Mouse (Mus musculus): ENCODE results near the gene Fthl17a. TPM values are rescaled to one million over a fixed set of nuclear protein-coding genes. Genes with fewer than 3 reads are reported as not detected.

The Fthl17a gene
- not detected for total RNA-seq (2021)
- long read RNA-seq, experiment 1 = 0 reads
- long read RNA-seq, experiment 2 = 0 reads

GRCm38 (mm10) chrX:85249379-85249778 lies at the start of gene Fthl17a:
Gene Fthl17a, plus strand, starts transcription at chrX:85249679.
- intact Hi-C loops (cut with DNase I; ENCODE audit: low total_unique reads) = no loop called here
- no peak for DNase-seq

DNA sequence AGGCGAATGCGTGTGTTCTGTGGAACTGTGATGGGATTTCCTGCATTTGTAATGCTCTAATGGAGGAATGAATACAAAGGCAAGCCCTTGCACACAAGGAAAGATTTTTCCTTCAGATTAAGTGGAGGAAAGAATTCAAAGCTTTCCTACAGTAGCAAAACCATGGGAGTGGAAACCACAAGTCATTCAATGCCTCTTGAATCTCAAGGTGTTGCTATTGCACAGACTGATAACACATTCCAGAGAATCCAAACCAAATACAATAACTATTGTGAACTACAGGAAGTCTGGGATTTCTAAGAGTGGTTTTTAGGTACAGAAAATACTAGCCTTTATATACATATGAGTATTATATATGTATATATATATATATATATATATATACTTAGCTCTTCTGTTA lies 42.5 kb upstream of the Fthl17a start:
- intact Hi-C loops (cut with DNase I; ENCODE audit: low total_unique reads) = no loop called here
- no peak for DNase-seq

GRCm38 (mm10) chrX:85226883-85227282 lies 22.6 kb upstream of the Fthl17a start:
- intact Hi-C loops (cut with DNase I; ENCODE audit: low total_unique reads) = no loop called here
- no peak for DNase-seq

DNA sequence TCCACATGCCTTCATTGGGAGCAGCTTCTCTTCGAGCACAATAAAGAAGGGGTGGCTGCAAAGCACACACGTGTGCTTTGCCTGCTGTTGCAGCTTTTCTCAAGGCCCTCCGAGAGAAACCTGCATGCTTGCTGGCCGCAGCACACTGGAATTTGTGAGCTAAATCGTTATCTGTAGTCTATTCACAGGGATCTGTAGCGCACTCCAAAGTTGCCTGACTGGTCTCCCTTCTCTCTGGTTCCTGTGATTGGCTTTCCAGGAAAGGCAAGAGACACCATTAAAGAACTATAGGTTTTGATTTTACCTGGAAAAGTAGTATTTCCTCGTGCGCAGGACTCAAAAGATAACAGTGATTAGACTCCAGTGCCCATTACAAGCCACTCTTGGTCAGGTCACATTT lies 22.3 kb downstream of the Fthl17a start:
- DNase-seq = no peak
- intact Hi-C loops (cut with DNase I; ENCODE audit: low total_unique reads) = no loop called here

- intact Hi-C loops (cut with DNase I; ENCODE audit: low total_unique reads) = no loop called here
- DNase-seq = no peak
These were observed 22.8 kb downstream of the Fthl17a start for GRCm38 (mm10) chrX:85272296-85272695.

GRCm38 (mm10) chrX:85289846-85290245 lies 40.4 kb downstream of the Fthl17a start:
- no peak for DNase-seq

GRCm38 (mm10) chrX:85292781-85293180 lies 43.3 kb downstream of the Fthl17a start:
- DNase-seq = no peak
- intact Hi-C loops (cut with DNase I; ENCODE audit: low total_unique reads) = no loop called here

More at GRCm38 (mm10) chrX:85289846-85290245, 40.4 kb downstream of the Fthl17a start:
- intact Hi-C loops (cut with DNase I; ENCODE audit: low total_unique reads) = no loop called here

GRCm38 (mm10) chrX:85294001-85294400 lies 44.5 kb downstream of the Fthl17a start:
- intact Hi-C loops (cut with DNase I; ENCODE audit: low total_unique reads) = no loop called here
- no peak for DNase-seq

DNA sequence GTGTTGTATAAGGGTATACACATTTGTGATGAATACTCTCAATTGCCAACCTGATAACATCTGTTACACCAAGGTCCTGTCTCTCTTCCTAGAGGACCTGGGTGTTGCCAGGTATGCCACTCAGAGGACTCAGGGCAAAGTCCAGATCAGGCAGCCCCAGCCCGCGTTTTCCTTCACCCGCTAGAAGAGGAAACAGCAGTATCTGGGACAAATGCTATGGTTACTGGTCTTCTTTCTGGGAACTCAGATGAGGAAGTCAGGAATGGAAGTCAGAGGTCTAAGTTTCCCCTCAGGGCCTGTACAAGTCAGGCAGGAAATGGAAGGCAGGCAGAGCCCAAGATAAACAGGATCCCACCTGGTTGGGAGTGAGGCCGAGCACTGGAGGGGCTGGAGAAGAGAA lies 55.2 kb downstream of the Fthl17a start:
- DNase-seq = no peak
- intact Hi-C loops (cut with DNase I; ENCODE audit: low total_unique reads) = no loop called here

- no peak for DNase-seq
- intact Hi-C loops (cut with DNase I; ENCODE audit: low total_unique reads) = no loop called here
These were observed 69.1 kb downstream of the Fthl17a start for GRCm38 (mm10) chrX:85318576-85318975.

DNA sequence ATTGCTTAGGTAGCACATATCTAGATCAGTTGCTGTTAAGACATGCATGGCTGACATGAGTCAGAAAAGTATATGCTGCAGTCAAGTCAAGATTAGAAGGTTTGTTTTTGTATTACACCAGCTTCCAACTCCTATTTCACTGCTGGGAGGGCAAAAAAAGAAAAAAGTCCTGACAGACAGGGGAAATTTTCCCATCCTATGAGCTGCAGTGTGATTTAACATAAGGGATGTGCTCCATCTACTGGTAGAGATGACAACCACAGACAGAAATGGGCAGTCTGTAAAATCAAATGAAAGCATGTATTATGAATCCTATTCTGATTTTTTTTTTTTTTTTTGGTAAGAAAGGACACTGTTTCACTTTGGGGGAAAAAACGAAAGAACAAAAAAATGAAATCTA lies 69.7 kb downstream of the Fthl17a start:
- no peak for DNase-seq

More for the DNA sequence above, 69.7 kb downstream of the Fthl17a start:
- intact Hi-C loops (cut with DNase I; ENCODE audit: low total_unique reads) = no loop called here
